Mouse (Mus musculus): Measurements from ENCODE around the gene Pigl. TPM values are rescaled to one million over a fixed set of nuclear protein-coding genes. Genes with fewer than 3 reads are reported as not detected.
"Not testable (repeated sequence)": the region's sequence is repeated elsewhere in the genome, so short reads cannot be mapped to it uniquely, and the experiment has no call there.

Pigl gene
- total RNA-seq, 2 experiments from 2014 or later, result 2.9 to 3.7 TPM

DNA sequence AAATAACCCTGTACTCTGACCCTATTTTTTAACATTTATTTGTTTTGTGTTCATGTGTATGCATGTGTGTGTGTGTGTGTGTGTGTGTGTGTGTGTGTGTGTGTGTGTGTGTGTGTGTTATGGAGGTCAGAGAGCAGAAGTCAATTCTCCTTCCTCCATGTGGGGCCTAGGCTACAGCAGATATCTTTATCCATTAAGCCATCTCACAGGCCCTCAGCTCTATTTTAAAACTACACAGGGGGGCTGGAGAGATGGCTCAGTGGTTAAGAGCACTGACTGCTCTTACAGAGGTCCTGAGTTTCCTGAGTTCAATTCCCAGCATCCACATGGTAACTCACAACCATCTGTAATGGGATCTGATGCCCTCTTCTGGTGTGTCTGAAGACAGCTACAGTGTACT, 9.0 kb downstream of the Pigl start:
- DNase-seq, result not testable (repeated sequence)

- no peak for DNase-seq
Observed at GRCm38 (mm10) chr11:62470451-62470850, 12.2 kb downstream of the Pigl start.

GRCm38 (mm10) chr11:62473516-62473915, 15.3 kb downstream of the Pigl start:
- DNase-seq, result no peak

GRCm38 (mm10) chr11:62476156-62476555, 17.9 kb downstream of the Pigl start:
- no peak for DNase-seq

DNA sequence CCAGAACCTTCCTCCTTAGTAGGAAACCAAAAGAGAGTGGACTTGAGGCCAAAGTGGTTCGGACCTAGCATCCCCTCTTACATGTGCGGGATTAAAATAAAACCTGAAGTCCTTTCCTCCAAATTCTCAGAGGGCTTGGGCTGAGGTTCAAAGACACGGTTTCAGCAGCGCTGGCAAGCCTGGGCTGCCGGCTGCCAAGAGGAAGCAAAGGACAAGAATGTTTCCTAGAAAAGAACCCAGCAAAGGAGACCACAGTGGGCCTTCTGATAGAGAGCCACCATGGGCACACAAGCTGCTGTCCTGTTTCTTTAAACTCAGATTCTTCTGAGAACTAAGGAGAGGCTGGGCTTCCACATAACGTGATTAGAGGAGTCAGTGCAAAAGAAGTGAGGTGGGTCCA, 20.7 kb downstream of the Pigl start:
- DNase-seq, result no peak

DNA sequence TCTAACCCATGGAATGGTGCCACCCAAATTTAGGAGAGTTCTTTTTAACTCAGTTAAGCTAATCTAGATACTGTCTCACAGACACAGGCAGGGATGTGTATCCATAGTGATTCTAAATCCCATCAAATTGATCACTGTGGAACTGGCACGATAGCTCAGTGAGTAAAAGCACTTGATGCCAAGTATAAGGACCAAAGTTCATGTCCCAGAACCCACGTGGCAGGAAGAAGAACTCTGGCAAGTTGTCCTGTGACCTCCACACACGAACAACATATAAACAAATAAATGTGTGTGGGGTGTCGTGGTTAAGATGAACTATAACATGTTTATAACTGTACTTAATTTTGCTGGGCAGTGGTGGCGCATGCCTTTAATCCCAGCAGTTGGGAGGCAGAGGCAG, 21.3 kb downstream of the Pigl start:
- no peak for DNase-seq

GRCm38 (mm10) chr11:62486949-62487348, 28.7 kb downstream of the Pigl start:
- no peak for DNase-seq

DNA sequence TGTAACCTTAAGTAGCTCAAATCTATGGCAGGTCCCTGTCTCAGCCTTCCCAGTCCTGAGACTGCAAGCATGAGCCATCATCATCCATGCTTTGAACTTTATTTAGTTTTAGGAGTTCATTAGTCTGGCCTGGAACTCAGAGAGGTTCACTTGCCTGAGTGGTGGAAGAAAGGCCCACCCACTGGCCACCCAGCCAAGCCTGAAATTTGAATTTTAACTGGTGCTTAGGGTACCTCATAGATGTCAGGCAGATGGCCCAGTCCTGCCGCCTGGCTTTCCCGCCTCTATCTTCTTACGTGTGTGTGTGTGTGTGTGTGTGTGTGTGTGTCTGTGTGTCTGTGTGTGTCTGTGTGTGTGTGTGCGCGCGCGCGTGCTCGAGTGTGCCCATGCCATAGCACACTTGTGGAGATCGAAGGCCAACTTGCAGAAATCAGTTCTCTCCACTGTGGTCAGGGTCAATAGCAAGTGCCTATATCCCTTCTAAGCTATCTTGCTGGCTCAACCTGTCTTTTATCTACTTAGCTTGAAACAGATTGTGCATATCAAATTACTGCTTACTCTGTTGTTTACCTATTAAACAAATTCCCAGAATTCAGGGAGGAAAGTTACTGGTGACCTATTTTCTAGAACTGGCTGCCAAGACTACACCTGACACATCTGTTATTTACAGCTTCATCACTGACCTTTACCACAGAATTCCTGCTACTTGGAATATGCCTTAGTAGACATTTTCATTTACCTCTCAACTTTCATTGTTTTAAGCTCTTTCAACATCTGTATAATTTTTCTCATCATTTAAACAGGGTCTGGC, 29.5 kb downstream of the Pigl start:
- no peak for DNase-seq

- DNase-seq, result no peak
Observed at GRCm38 (mm10) chr11:62493701-62494100, 35.4 kb downstream of the Pigl start.

DNA sequence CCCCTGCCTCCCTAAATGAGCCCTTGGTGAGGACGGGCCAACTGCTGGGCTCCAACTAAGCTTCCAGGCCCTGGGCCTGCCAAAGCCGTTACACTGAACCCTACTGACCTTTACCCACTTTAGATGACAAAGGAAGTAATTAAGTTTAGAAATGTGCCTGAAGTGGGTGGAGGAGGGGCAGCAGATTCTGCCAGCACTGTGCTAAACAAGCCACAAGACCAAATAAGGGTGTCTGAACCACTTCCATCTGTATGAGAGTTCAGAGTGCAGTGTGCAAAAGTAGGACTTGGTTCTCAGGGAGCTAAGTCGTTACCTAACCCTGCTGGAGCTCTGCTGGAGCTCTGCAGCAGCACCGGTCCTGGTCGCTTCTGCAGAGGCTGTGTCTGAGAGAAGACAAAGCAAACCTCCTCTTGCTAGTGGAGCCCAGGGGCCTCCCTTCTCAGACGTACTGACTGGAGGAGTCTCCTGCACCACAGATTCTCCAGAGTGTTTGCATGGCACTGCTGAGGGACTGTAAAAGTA, 36.6 kb downstream of the Pigl start:
- peak; percentile 18 for DNase-seq

DNA sequence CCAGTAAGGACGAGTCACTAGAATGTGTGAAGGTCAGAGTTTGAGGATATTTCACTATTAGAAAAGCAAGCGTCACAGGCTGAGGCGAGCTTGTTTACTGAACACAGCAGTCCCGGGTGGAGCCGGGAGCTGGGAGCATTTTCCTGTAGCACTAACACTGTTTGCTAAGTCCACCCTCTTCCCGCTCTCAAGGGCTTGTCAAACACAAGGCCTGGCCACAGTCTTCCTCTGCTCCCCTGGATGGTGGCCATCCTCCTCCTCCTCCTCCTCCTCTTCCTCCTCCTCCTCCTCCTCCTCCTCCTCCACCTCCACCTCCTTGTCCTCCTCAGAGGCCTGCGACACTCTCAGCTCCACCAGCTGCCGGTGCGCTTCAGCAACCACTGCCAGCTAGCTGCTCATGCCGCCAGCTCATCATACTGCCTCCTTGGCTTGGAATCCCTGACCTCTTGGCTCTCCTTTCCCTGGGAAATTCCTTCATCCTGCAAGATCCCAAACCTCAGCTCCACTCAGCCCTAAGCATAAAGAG, 37.1 kb downstream of the Pigl start:
- peak; percentile 37 for DNase-seq

DNA sequence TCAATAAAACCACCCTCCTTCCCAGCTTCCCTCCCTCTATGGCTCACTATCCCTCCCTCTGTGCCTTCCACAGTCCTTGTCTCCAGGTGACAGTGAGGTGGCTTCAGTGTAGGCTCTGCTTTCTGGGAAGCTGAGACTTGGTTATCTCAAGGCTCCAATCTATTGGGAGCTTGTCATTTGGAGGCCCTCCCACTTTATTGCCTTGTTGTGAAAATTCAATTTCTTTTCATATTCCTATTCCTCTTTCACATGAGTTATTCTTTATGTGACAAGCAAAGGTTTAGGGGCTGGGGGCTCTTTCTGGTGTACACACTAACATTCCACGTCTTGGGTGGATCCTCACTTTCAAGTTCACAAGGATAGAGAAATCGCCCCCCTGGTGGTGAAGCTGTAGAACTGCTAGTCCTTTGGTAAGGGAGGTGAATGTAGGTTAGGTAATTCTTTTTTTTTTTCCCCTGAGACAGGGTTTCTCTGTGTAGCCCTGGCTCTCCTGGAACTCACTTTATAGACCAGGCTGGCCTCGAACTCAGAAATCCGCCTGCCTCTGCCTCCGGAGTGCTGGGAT, 38.0 kb downstream of the Pigl start:
- peak; percentile 25 for DNase-seq

DNA sequence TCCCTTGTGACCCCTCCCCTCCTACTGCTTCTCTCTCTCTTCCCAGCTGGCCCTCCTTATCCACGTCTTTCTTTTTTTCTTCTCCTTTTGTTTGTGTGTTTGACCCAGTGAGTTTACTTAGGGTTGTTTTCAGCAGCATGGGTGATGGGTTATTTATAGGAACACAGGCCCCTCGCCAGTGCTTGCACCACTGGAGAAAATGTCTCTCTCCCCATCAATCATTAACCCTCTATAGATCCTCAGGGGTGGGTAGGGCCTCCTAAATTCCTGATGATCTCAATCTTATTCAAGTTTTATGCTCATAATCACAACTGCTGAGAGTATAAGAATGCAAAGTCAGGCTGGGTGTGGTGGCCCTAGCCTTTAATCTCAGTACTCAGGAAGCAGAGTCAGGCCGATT, 38.9 kb downstream of the Pigl start:
- DNase-seq, result no peak

GRCm38 (mm10) chr11:62498802-62499201, 40.5 kb downstream of the Pigl start:
- no peak for DNase-seq

GRCm38 (mm10) chr11:62500529-62500928, 42.3 kb downstream of the Pigl start:
- DNase-seq, result no peak

GRCm38 (mm10) chr11:62507683-62508082, 49.4 kb downstream of the Pigl start:
- no peak for DNase-seq

DNA sequence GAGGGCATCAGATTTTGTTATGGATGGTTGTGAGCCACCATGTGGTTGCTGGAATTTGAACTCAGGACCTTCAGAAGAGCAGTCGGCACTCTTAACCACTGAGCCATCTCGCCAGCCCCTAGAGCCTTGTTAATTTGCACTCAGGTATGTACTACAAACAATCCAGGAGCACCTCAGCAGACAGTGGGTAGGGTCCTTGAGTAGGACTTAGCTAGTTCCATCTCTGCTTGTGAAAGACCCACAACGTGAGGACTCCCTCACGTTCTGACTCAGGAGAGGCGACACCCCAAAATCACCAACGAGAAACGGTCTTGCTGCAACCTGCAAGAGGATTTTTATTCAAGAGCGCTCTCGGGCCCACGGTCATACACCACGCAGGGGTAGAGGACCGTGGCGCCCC, 50.1 kb downstream of the Pigl start:
- not testable (repeated sequence) for DNase-seq

DNA sequence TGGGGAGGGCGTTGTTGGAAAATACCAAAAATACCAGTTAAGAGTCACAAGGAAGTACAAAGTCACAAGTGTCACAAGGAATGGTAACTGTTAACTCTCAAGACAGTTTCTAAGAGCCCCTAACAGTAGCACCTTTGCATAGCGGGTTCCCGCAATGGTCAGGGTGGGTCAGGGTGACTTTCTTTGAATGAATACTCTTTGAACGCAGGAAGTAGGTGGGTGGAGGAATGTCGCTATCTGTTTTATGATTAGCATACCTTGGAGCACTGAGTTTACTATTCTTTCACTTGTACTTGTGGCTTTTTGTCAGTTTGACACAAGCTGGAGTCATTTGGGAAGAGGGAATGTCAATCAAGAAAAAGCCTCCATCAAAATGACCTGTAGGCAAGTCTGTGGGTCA, 50.6 kb downstream of the Pigl start:
- not testable (repeated sequence) for DNase-seq

DNA sequence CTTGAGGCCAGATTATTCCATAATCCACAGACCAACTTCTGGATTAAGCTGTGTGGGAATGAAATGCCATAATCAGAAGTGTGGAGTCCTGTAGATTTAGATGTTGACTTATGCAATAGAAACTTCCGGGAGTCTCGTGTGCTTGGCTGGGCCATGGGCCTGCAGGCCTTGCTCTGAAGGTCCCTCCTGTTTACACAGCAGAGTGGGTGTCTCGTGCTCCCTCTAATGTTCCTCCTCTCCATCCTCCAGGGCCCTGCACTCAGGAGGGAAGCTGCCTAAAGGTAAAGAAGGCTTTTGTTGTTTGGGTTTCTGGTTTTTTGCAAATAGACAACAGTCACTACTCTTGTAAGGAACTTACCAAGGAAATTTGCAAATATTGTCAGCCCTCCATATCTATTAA, 51.3 kb downstream of the Pigl start:
- DNase-seq, result no peak

- DNase-seq, result no peak
Observed at GRCm38 (mm10) chr11:62510956-62511355, 52.7 kb downstream of the Pigl start.

DNA sequence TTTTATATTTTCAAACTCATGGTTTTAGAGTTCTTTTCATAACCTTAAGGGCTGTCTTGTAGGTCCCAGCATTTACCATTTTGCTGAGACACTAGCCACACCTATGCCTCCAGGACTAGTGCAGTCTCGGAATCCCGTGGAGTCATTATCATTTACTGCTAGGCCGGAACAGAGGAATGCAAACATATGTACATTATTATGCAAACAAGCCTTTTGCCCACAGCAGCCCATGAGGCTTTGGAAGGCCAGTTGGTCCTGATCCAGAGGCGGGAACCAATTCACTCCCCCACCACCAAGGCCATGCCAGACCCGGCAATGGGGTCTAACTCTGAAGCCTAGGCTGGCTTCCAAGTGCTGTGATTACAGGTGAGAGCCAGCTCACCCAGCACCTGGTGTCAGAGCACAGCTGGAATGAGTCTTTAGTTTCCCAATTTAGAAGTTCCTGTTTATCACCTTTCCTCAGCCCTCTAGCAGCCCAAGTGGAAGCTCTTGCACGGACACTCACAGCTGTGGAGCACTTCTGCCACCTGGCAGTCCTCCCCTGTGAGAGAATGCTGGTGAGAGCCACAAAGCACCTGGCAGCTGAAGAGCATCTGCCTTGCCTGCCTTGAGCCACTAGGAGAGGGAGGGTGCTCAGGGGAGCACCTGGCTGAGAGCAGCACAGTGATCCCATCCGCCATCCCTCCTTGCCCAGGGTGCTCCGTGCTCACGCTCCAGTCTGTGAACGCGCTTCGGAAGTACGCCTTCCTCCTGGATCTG, 53.4 kb downstream of the Pigl start:
- no peak for DNase-seq

- DNase-seq, result no peak
Observed at GRCm38 (mm10) chr11:62512529-62513080, 54.3 kb downstream of the Pigl start.

GRCm38 (mm10) chr11:62513311-62513710, 55.1 kb downstream of the Pigl start:
- DNase-seq, result no peak
